Mouse (Mus musculus): Measurements from ENCODE around the gene Cmtm3. TPM values are rescaled to one million over a fixed set of nuclear protein-coding genes. Genes with fewer than 3 reads are reported as not detected.
A peak's percentile ranks its signal among the peaks of the same experiment; 100 is the strongest.

The Cmtm3 gene
- total RNA-seq, 2 experiments from 2014 or later: 3.5 to 8.5 TPM

DNA sequence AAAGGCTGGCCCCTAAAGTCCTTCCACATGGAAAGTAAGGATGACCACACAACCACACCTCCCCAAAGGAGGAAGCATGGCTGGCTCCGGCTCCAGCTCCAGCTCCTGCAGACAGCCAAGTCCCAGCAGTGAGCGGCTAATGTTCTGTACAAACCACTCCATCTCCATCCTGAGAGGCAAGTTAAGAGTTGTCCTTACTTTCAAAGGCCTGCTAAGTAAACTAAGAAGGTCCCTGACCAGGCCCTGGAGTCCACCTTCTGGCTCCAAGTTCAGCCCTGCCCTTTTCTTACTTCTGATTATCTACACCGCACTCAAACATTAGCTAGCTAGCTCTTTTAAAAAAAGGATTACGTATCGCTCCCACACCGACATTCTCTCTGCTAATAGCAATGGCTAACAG lies 54.6 kb downstream of the Cmtm3 start:
- DNase-seq: no peak
- Histone ChIP-seq H3K27ac (no peak overlapping the region), H3K4me3 (no peak overlapping the region)
- TF ChIP-seq CTCF (IDR thresholded peaks at IDR 0.05): no peak
- intact Hi-C loops (cut with DNase I): no loop called here

DNA sequence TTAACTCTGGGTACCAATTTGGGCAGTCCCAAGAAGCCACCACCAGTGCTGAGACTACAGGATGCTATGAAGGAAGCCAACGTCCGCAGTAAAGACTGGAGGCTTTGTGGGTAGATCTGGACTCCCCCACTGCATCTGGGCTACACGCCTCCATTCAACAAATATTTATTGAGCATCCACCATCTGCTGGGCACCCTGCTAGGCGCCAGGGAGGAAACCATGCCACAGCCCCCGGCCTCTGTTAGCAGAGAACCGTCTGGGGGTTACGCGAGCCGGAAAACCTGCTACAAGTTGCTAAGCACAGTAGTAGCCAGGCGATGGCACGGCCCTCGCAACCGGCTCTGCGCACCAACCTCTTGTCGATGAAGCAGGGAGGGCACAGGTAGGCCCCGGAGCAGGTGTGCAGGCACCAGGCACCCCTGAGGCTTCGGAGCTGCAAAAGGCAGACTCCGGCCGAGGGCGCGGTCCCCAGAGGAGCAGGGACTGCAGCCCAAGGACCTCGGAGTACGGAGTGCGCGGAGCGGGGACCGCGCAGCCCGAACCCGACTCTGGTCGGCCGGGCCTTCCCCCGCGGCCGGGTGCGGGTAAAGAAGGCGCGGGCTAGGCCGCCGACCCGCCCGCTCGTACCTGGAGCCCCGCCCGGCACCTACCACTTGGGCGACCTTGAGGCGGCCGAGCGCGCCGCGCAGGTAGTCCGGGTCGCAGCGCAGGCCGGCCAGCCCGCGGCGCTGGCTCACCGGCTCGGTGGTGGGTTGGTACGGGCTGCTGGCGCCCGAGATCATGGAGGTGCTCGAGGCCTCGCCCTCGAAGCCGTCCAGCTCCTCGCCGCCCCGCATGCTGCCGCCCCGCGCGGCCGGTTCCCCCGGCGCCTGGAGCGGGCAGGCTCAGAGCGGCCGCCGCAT lies 55.8 kb downstream of the Cmtm3 start:
- Histone ChIP-seq H3K4me3 (peak overlapping the region; percentile 89), H3K27ac (peak overlapping the region; percentile 85)
- peak; percentile 65 for DNase-seq
- intact Hi-C loops (cut with DNase I): loop anchor here (5.0 kb wide), 1 partner anchor 37 kb away; no protein-coding TSS in a partner anchor
- TF ChIP-seq CTCF (IDR thresholded peaks at IDR 0.05): peak; percentile 11; the same call in 1 of the 2 replicates

GRCm38 (mm10) chr8:104395703-104396357 lies 56.6 kb downstream of the Cmtm3 start, which contains the start of gene Cmtm4:
TSS of gene Cmtm4 (minus strand) at chr8:104395807.
- peak within 1 kb of the TSS; percentile 85 for H3K27ac ChIP-seq
- H3K4me3 ChIP-seq: peak within 1 kb of the TSS; percentile 89
- peak; percentile 83 for DNase-seq
- TF ChIP-seq CTCF (IDR thresholded peaks at IDR 0.05): no peak
- intact Hi-C loops (cut with DNase I): loop anchor here (5.0 kb wide), 1 partner anchor 36 kb away; no protein-coding TSS in a partner anchor

Other genes starting within 250 kb of the Cmtm3 start
- 10 to 100 TPM; 36.4 to 46.9 TPM for gene Cdh5, start 237.8 kb upstream of the Cmtm3 start, total RNA-seq (2021)
- under 1 TPM; 0.08 to 0.39 TPM for gene Bean1, start 169.0 kb upstream of the Cmtm3 start, total RNA-seq (2021)
- 1 to 10 TPM; 2.7 to 3.6 TPM for gene Tk2, start 90.9 kb upstream of the Cmtm3 start, total RNA-seq (2021)
- 1 to 10 TPM; 1.4 to 3.8 TPM for gene Cklf, start 88.5 kb upstream of the Cmtm3 start, total RNA-seq (2021)
- gene Cmtm2a, start 46.2 kb upstream of the Cmtm3 start, total RNA-seq (2021): not detected
- gene Gm45711, start 29.3 kb upstream of the Cmtm3 start, total RNA-seq (2021): not detected
- gene Cmtm1, start 29.3 kb upstream of the Cmtm3 start, total RNA-seq (2021): not detected
- not detected for gene Gm11020, start 17.8 kb upstream of the Cmtm3 start, total RNA-seq (2021)
- not detected for gene Cmtm2b, start 17.2 kb upstream of the Cmtm3 start, total RNA-seq (2021)
- gene Cmtm4, start 56.4 kb downstream of the Cmtm3 start, total RNA-seq (2021): 1 to 10 TPM; 3.9 to 5.7 TPM
- 100 to 1,000 TPM in 1 of 2 experiments, 10 to 100 TPM in 1; 99.8 to 100 TPM for gene Dync1li2, start 103.6 kb downstream of the Cmtm3 start, total RNA-seq (2021)
- gene Terb1, start 170.5 kb downstream of the Cmtm3 start, total RNA-seq (2021): not detected
- 10 to 100 TPM; 26.1 to 28.3 TPM for gene Nae1, start 195.2 kb downstream of the Cmtm3 start, total RNA-seq (2021)
- under 1 TPM; 0.98 to 0.99 TPM for gene Car7, start 195.3 kb downstream of the Cmtm3 start, total RNA-seq (2021)

Data from gastrocnemius, adult 2 months (tissue).